Mouse (Mus musculus): ENCODE results near the gene Cyp26b1.

Cyp26b1 gene

GRCm38 (mm10) chr6:84561171-84561570 is 32.5 kb downstream of the Cyp26b1 start:
- DNase-seq, result no peak

DNA sequence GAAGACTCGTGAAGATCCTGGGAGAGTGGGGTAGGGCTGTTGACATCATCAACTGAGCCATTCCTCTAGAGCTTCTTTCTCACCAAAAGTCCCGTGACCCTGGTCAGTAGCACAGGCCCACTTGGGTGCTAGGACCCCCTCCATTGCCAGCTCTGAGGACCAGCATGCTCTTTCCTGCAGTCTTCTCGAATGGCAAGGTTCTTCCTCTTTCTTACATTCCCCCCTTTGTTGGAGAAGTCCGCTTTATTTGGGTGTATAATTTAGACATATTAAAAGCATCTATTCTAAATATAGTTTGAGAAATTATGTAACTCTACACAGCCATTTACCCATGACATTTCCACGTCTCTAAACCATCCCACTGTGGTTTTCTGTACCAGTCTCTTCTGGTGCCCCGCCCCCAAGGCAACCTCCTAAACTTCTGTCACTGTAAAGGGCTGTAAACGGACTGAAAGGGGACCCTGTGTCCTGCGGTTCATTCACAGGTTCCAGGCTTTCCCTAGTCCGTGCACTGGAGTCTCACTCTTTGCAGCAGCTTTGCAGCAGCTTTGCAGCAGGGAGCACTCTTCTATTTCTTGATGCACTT is 43.8 kb downstream of the Cyp26b1 start:
- no peak for DNase-seq

DNA sequence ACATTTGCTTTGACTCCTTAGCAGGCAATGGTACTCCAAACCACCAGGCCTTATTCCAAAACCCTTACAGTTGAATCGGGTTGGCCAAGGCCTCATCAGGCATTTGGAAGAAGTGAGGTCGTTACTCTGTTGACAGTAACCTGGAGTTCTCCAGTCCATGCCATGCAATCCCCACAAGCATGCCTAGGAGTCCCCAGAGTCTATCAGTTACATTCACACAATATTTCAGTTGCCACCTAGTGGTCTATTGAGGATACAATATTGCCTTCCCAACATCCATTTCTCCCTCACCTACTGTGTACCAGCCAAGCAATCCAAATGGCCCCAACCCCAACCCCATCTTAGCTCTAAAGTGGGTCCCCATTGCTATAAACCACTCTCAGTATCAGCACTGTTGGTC is 48.3 kb downstream of the Cyp26b1 start:
- no peak for DNase-seq

DNA sequence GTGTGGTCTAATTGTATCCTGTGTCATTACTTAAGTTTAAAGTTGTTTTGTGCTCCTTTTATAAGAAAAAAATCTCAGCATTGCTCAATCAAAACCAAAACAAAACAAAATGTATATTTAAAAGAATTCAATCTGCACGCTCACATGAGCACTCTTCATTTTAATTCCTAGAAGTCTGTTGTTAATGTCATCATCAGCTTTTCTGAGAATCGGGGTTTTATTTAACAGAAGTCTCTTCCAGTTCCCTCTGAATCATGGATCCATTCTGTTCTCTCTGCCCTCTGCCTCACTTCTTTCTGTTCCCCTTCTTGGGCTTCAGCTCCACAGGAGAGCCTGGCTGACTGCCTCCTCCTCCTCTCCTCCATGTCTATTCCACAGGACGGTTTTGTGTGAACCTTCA is 49.3 kb downstream of the Cyp26b1 start:
- DNase-seq, result no peak

GRCm38 (mm10) chr6:84543516-84543915 is 50.2 kb downstream of the Cyp26b1 start:
- no peak for DNase-seq

- no peak for DNase-seq
Measured at GRCm38 (mm10) chr6:84539924-84540323, 53.8 kb downstream of the Cyp26b1 start.

DNA sequence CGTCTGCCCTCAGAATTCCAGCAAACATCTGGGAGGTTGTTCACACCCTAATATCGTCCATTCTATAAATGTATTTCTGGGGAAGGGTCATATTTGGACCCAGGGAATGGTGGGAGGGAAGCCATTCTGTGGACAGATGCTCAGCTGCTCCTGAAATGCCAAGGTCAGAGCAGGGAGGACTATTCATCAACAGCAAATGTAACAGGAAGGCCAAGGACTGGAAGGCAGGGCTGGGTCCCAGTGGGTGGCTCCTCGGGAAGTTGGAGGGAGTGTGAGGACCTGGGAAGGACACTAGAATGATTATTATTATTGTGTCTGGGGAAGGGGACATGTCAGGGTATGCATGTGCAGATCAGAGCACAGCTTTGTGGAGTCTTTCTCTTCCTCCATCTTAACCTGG is 55.0 kb downstream of the Cyp26b1 start:
- DNase-seq, result no peak

DNA sequence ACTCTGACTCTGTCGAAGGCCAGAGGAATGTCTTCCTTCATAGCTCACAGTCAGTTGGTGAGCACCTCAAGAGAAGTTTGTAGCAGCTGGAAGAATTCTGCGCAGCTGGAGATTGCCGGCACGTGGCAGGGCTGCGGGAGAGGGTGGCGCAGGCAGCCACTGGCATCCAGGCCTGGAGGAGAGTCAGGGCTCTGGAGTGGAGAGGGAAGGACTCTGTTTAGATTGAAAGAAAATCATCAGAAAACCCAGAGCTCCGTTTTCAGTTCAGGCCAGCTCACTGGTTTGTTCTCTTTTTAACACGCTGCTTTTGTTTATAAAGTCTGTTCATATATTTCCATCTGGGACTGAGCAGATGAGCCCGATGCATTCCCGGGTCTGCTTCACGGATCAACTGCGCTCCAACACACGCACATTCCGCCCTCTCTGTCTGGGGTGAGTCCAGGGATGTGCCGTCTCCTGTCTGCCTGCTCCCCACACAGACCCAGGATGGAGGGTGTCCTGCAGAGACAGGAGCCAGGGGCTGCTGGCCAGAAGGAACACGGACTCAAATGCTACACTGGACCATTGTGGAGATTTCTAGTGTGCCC is 56.0 kb downstream of the Cyp26b1 start:
- no peak for DNase-seq

DNA sequence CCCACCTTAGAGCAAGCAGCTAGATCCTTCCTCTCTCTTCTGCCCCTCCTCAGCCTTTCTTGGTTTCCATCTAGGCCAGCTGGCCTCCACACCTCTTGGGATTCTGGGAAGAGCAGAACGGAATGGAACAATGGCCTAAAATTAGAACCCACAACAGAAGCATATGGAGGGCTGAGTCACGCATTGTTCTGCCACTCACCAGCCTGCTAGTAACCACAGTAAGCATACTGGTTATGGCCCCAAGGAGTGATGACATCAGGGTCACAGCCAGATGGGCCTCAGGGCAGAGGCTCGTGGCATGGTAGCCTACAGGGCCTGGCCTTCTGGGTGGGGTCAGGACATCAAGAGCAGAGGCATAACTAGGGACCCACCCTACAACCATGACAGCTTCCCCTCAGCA is 58.8 kb downstream of the Cyp26b1 start:
- no peak for DNase-seq

GRCm38 (mm10) chr6:84529912-84530311 is 63.8 kb downstream of the Cyp26b1 start:
- no peak for DNase-seq

DNA sequence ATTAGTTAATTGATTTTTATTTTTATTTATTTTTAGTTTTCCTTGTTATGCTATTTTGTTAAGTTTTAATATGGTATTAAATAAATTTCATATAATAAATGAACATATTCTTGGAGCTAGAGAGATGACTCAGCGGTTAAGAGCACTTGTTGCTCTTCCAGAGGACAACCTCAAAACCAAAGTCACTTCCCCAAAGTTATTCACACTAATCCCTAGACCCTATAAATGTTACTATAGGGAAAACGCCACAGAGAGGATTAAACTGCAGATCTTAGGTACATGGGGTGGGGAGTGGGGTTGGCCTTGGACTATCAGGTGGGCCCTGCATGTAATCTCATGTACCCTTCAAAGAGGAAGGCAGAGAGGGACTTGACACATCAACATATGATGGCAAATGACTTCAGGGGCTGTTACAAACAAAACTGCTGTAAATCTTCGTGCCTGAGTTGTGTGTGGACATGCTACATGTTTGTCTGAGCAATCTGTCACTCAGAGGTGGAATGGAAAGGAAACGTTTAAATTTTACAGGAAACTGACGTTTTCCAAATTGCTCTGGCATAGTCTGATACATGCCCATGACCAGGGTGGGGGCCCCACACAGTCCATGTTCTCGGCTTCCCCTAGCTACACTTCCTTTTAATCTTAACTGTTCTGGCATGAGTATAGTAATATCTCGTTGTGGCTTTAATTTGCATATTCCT is 68.7 kb downstream of the Cyp26b1 start:
- DNase-seq, result no peak
